Mouse (Mus musculus) lung, postnatal 14 days (tissue): ENCODE data around the gene Kbtbd8.

Experiments
- DNase-seq: peaks from one replicate; pipeline ENCODE4 v3.0.0; 2021

Gene Kbtbd8

GRCm38 (mm10) chr6:95174311-95175143 lies 57.5 kb downstream of the Kbtbd8 start:
- no peak for DNase-seq
